Mouse (Mus musculus) small intestine, adult 2 months (tissue): ENCODE data around the gene Tmpo. TPM values are rescaled to one million over a fixed set of nuclear protein-coding genes. Genes with fewer than 3 reads are reported as not detected.

Source experiments
- H3K27ac ChIP-seq: fragments of 200-500 bp; 2 replicates; pipeline ENCODE4 v1.5.1; 2012; ENCODE audit warnings: low read depth, low read length, control low read depth, inconsistent platforms; ENCODE audit not compliant: insufficient read depth
- H3K27me3 ChIP-seq: fragments of 200-500 bp; 2 replicates; pipeline ENCODE4 v1.6.1; 2012; ENCODE audit warnings: mild to moderate bottlenecking, moderate library complexity, low read length, inconsistent platforms; ENCODE audit not compliant: control insufficient read depth, insufficient read depth
- H3K36me3 ChIP-seq: fragments of 200-500 bp; 2 replicates; pipeline ENCODE4 v1.6.1; 2012; ENCODE audit warnings: mild to moderate bottlenecking, low read length, control low read depth, inconsistent platforms; ENCODE audit not compliant: control insufficient read depth, insufficient read depth
- H3K4me1 ChIP-seq: fragments of 200-500 bp; 2 replicates; pipeline ENCODE4 v1.6.1; 2012; ENCODE audit warnings: low read length, inconsistent platforms, mixed read lengths; ENCODE audit not compliant: control insufficient read depth, insufficient read depth, insufficient read length
- H3K4me3 ChIP-seq: fragments of 200-500 bp; 2 replicates; pipeline ENCODE4 v1.5.1; 2012; ENCODE audit warnings: low read depth, mild to moderate bottlenecking, control low read depth, inconsistent platforms, low read length, moderate library complexity
- CTCF ChIP-seq: fragments of 200-500 bp; IDR thresholded peaks from 2 replicates; pipeline ENCODE4 v1.5.1; 2012; ENCODE audit warnings: low read depth, mild to moderate bottlenecking, control low read depth, inconsistent platforms, low read length, moderate library complexity, mixed read lengths; ENCODE audit not compliant: insufficient replicate concordance, insufficient read length; ENCODE audit errors: extremely low read depth
- POLR2A ChIP-seq: fragments of 200-500 bp; IDR thresholded peaks from 2 replicates; pipeline ENCODE4 v1.6.1; 2012; ENCODE audit warnings: low read depth, mild to moderate bottlenecking, control low read depth, inconsistent platforms, low read length, moderate library complexity
- WGBS: fragments of 180-500 bp; shearing (Covaris S2); methylation state at CpG from one replicate; pipeline ENCODE4 v1.1.7; 2018; 5-methylcytosine and 5-hydroxymethylcytosine counted together
- polyA plus RNA-seq: library from polyadenylated mRNA; depleted of rRNA; stranded (reverse); fragments of >200 nt; gene quantifications from 2 replicates; pipeline ENCODE4 v1.2.3, GENCODE M21; 2012

Gene Tmpo
- polyA plus RNA-seq, 1 experiment: 29.0 TPM

- H3K27me3 ChIP-seq: no peaks in the 10 kb centered on the region
- 8% methylated on average over 5 of the region's 5 CpGs for WGBS
- peaks cover 25% of the 10 kb centered on the region for H3K36me3 ChIP-seq
- no peak overlapping the region for H3K27ac ChIP-seq
- TF ChIP-seq POLR2A (no peak), CTCF (peak; percentile 23; the same call in 1 of the 2 replicates)
- no peak overlapping the region for H3K4me3 ChIP-seq
- no peaks in the 10 kb centered on the region; the same call in 1 of the 2 replicates for H3K4me1 ChIP-seq
Measured at GRCm38 (mm10) chr10:91166890-91167289, 14.2 kb downstream of the Tmpo start.

- H3K4me1 ChIP-seq: no peaks in the 10 kb centered on the region
- H3K4me3 ChIP-seq: no peak overlapping the region
- H3K27ac ChIP-seq: no peak overlapping the region
- TF ChIP-seq CTCF (no peak), POLR2A (no peak)
- H3K36me3 ChIP-seq: peaks cover 32% of the 10 kb centered on the region
- no peaks in the 10 kb centered on the region for H3K27me3 ChIP-seq
Measured at GRCm38 (mm10) chr10:91165850-91166249, 15.3 kb downstream of the Tmpo start.

GRCm38 (mm10) chr10:91164491-91164890 is 16.6 kb downstream of the Tmpo start:
- H3K27ac ChIP-seq: no peak overlapping the region
- no peak for TF ChIP-seq CTCF
- TF ChIP-seq POLR2A: no peak
- no peak overlapping the region for H3K4me3 ChIP-seq
- 71% methylated on average over 3 of the region's 3 CpGs for WGBS
- no peaks in the 10 kb centered on the region for H3K27me3 ChIP-seq
- peaks cover 35% of the 10 kb centered on the region for H3K36me3 ChIP-seq
- no peaks in the 10 kb centered on the region for H3K4me1 ChIP-seq

GRCm38 (mm10) chr10:91162511-91163163 is 18.5 kb downstream of the Tmpo start:
- Histone ChIP-seq H3K4me1 (peaks cover 2% of the 10 kb centered on the region; the same call in 1 of the 2 replicates), H3K36me3 (peaks cover 39% of the 10 kb centered on the region), H3K4me3 (no peak overlapping the region), H3K27me3 (no peaks in the 10 kb centered on the region), H3K27ac (peak overlapping the region; percentile 49; the same call in 1 of the 2 replicates)
- TF ChIP-seq CTCF (no peak), POLR2A (no peak)
- 81% methylated on average over 15 of the region's 15 CpGs for WGBS

GRCm38 (mm10) chr10:91162077-91162476 is 19.0 kb downstream of the Tmpo start:
- Histone ChIP-seq H3K27me3 (no peaks in the 10 kb centered on the region), H3K36me3 (peaks cover 41% of the 10 kb centered on the region), H3K27ac (peak overlapping the region; percentile 49; the same call in 1 of the 2 replicates), H3K4me1 (peaks cover 4% of the 10 kb centered on the region; the same call in 1 of the 2 replicates), H3K4me3 (no peak overlapping the region)
- WGBS: 48% methylated on average over 11 of the region's 11 CpGs
- TF ChIP-seq POLR2A (no peak), CTCF (no peak)

- no peaks in the 10 kb centered on the region for H3K27me3 ChIP-seq
- peaks cover 46% of the 10 kb centered on the region for H3K36me3 ChIP-seq
- 73% methylated on average over 5 of the region's 5 CpGs for WGBS
- peaks cover 7% of the 10 kb centered on the region; the same call in 1 of the 2 replicates for H3K4me1 ChIP-seq
- peak overlapping the region; percentile 77 for H3K27ac ChIP-seq
- TF ChIP-seq POLR2A (no peak), CTCF (no peak)
- no peak overlapping the region for H3K4me3 ChIP-seq
Measured at GRCm38 (mm10) chr10:91161006-91161405, 20.1 kb downstream of the Tmpo start.

- 37% methylated on average over 8 of the region's 8 CpGs for WGBS
Measured at GRCm38 (mm10) chr10:91158442-91158841, 22.7 kb downstream of the Tmpo start.

More at GRCm38 (mm10) chr10:91158442-91158841, 22.7 kb downstream of the Tmpo start:
- H3K27me3 ChIP-seq: no peaks in the 10 kb centered on the region
- H3K27ac ChIP-seq: peak overlapping the region; percentile 20
- no peak; the same call in 1 of the 2 replicates for TF ChIP-seq POLR2A
- TF ChIP-seq CTCF: no peak
- peaks cover 50% of the 10 kb centered on the region for H3K36me3 ChIP-seq
- peaks cover 7% of the 10 kb centered on the region; the same call in 1 of the 2 replicates for H3K4me1 ChIP-seq
- no peak overlapping the region for H3K4me3 ChIP-seq
